Mouse (Mus musculus) retina, adult 2 months (tissue): ENCODE measurements around the gene Ppp4c.

ENCODE experiments used
- DNase-seq: peaks from one replicate; pipeline ENCODE4 v3.0.0-alpha.2; 2012; ENCODE audit warnings: low read depth, low spot score

Ppp4c gene

GRCm38 (mm10) chr7:126759050-126759671, 33.1 kb downstream of the Ppp4c start, which contains the start of gene Mapk3:
Mapk3 (plus strand) TSS chr7:126759601.
- peak; percentile 78 for DNase-seq

- DNase-seq: no peak
These were observed 33.8 kb downstream of the Ppp4c start for GRCm38 (mm10) chr7:126758539-126758938.

- peak; percentile 62 for DNase-seq
These were observed 37.4 kb downstream of the Ppp4c start for GRCm38 (mm10) chr7:126754866-126755265.

GRCm38 (mm10) chr7:126749582-126750343, 42.5 kb downstream of the Ppp4c start:
- no peak for DNase-seq

GRCm38 (mm10) chr7:126748824-126749223, 43.5 kb downstream of the Ppp4c start:
- no peak for DNase-seq

- no peak for DNase-seq
These were observed 45.5 kb downstream of the Ppp4c start for GRCm38 (mm10) chr7:126746798-126747197.

- DNase-seq: no peak
These were observed 46.2 kb downstream of the Ppp4c start for GRCm38 (mm10) chr7:126746066-126746465.

GRCm38 (mm10) chr7:126741964-126742482, 50.3 kb downstream of the Ppp4c start:
- no peak for DNase-seq

- no peak for DNase-seq
These were observed 50.8 kb downstream of the Ppp4c start for GRCm38 (mm10) chr7:126741452-126741851.

- no peak for DNase-seq
These were observed 51.3 kb downstream of the Ppp4c start for GRCm38 (mm10) chr7:126740977-126741376.

GRCm38 (mm10) chr7:126740132-126740735, 52.1 kb downstream of the Ppp4c start:
- DNase-seq: no peak

GRCm38 (mm10) chr7:126739551-126739950, 52.7 kb downstream of the Ppp4c start:
- no peak for DNase-seq

- no peak for DNase-seq
These were observed 56.2 kb downstream of the Ppp4c start for GRCm38 (mm10) chr7:126736122-126736521.
